Mouse (Mus musculus) lung, postnatal 0 days (tissue): ENCODE data around the gene Shq1.

Experiments used
- CTCF ChIP-seq: IDR thresholded peaks from 2 replicates; pipeline ENCODE4 v1.5.1; 2016; ENCODE audit warnings: antibody characterized with exemption, mild to moderate bottlenecking
- EP300 ChIP-seq: IDR thresholded peaks from 2 replicates; pipeline ENCODE4 v1.6.1; 2016; ENCODE audit warnings: antibody characterized with exemption, mild to moderate bottlenecking, control low read depth

DNA sequence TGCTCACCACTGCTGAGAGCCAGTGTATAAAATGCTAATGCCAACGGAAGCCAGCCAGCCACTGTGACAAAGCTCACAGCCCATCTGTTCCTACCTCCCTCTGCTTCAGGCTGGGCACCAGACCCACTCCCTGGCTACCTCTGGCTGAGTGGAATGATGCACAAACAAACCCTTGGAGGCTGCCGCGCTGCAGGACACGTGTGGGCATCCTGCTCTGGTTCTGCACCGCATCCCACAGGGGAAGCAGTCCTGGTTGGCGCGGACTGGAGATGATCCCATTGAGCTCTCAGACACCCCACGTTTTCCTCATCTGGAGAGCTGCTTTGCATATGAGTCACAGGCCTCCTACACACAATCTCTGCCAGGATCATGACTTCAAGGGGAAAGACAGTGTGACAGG, 112.9 kb downstream of the Shq1 start:
- TF ChIP-seq CTCF (no peak), EP300 (no peak)
